Mouse (Mus musculus): Measurements from ENCODE around the gene Maco1.

GRCm38 (mm10) chr4:134759564-134759963 lies 93.6 kb downstream of the Maco1 start:
- TF ChIP-seq CTCF (IDR thresholded peaks at IDR 0.05; ENCODE audit: low read depth) (no peak), EP300 (optimal IDR thresholded peaks at IDR 0.05) (no peak)
